Mouse (Mus musculus): ENCODE data around the gene Epc2. TPM values are rescaled to one million over a fixed set of nuclear protein-coding genes. Genes with fewer than 3 reads are reported as not detected.

Gene Epc2
- polyA plus RNA-seq, 1 experiment = 14.0 TPM

- DNase-seq = no peak
- TF ChIP-seq CTCF (IDR thresholded peaks at IDR 0.05; ENCODE audit: borderline replicate concordance, control insufficient read depth, extremely low read depth, insufficient read depth, low read length, poor library complexity) (no peak), POLR2A (IDR thresholded peaks at IDR 0.05; ENCODE audit: control insufficient read depth, extremely low read depth, insufficient read depth, low read length, poor library complexity) (no peak)
- 92% methylated on average over 3 of the region's 3 CpGs for WGBS
- Histone ChIP-seq H3K27me3 (ENCODE audit: control insufficient read depth, insufficient read depth, low read length) (no peaks in the 10 kb centered on the region), H3K4me3 (ENCODE audit: control insufficient read depth, insufficient read depth, low read length) (no peak overlapping the region), H3K36me3 (ENCODE audit: control insufficient read depth, insufficient read depth, low read length) (no peaks in the 10 kb centered on the region), H3K4me1 (replicated peaks; ENCODE audit: control insufficient read depth, insufficient read depth, low read length) (0 out of 2 replicates have a peak, but pooled peaks cover 4% of the 10 kb centered on the region), H3K27ac (ENCODE audit: control insufficient read depth, insufficient read depth, low read length) (no peak overlapping the region)
Observed at GRCm38 (mm10) chr2:49420396-49420795, 30.9 kb upstream of the Epc2 start.

GRCm38 (mm10) chr2:49423857-49424256 is 27.4 kb upstream of the Epc2 start:
- Histone ChIP-seq H3K4me1 (replicated peaks; ENCODE audit: control insufficient read depth, insufficient read depth, low read length) (no peaks in the 10 kb centered on the region), H3K27me3 (ENCODE audit: control insufficient read depth, insufficient read depth, low read length) (no peaks in the 10 kb centered on the region), H3K36me3 (ENCODE audit: control insufficient read depth, insufficient read depth, low read length) (no peaks in the 10 kb centered on the region), H3K4me3 (ENCODE audit: control insufficient read depth, insufficient read depth, low read length) (no peak overlapping the region), H3K27ac (ENCODE audit: control insufficient read depth, insufficient read depth, low read length) (no peak overlapping the region)
- no peak for TF ChIP-seq CTCF (IDR thresholded peaks at IDR 0.05; ENCODE audit: borderline replicate concordance, control insufficient read depth, extremely low read depth, insufficient read depth, low read length, poor library complexity)
- no peak for TF ChIP-seq POLR2A (IDR thresholded peaks at IDR 0.05; ENCODE audit: control insufficient read depth, extremely low read depth, insufficient read depth, low read length, poor library complexity)
- WGBS = 95% methylated on average over 2 of the region's 2 CpGs
- no peak for DNase-seq

- no peaks in the 10 kb centered on the region for H3K27me3 ChIP-seq (ENCODE audit: control insufficient read depth, insufficient read depth, low read length)
- no peak overlapping the region for H3K27ac ChIP-seq (ENCODE audit: control insufficient read depth, insufficient read depth, low read length)
- no peak overlapping the region for H3K4me3 ChIP-seq (ENCODE audit: control insufficient read depth, insufficient read depth, low read length)
- DNase-seq = no peak
- WGBS = 14% methylated on average over 4 of the region's 4 CpGs
- no peaks in the 10 kb centered on the region for H3K36me3 ChIP-seq (ENCODE audit: control insufficient read depth, insufficient read depth, low read length)
- TF ChIP-seq POLR2A (IDR thresholded peaks at IDR 0.05; ENCODE audit: control insufficient read depth, extremely low read depth, insufficient read depth, low read length, poor library complexity) (no peak), CTCF (IDR thresholded peaks at IDR 0.05; ENCODE audit: borderline replicate concordance, control insufficient read depth, extremely low read depth, insufficient read depth, low read length, poor library complexity) (no peak)
- no peaks in the 10 kb centered on the region for H3K4me1 ChIP-seq (replicated peaks; ENCODE audit: control insufficient read depth, insufficient read depth, low read length)
Observed at GRCm38 (mm10) chr2:49424788-49425187, 26.5 kb upstream of the Epc2 start.

- DNase-seq = no peak
- Histone ChIP-seq H3K27ac (ENCODE audit: control insufficient read depth, insufficient read depth, low read length) (no peak overlapping the region), H3K4me3 (ENCODE audit: control insufficient read depth, insufficient read depth, low read length) (no peak overlapping the region), H3K36me3 (ENCODE audit: control insufficient read depth, insufficient read depth, low read length) (no peaks in the 10 kb centered on the region), H3K27me3 (ENCODE audit: control insufficient read depth, insufficient read depth, low read length) (no peaks in the 10 kb centered on the region), H3K4me1 (replicated peaks; ENCODE audit: control insufficient read depth, insufficient read depth, low read length) (no peaks in the 10 kb centered on the region)
- TF ChIP-seq CTCF (IDR thresholded peaks at IDR 0.05; ENCODE audit: borderline replicate concordance, control insufficient read depth, extremely low read depth, insufficient read depth, low read length, poor library complexity) (no peak), POLR2A (IDR thresholded peaks at IDR 0.05; ENCODE audit: control insufficient read depth, extremely low read depth, insufficient read depth, low read length, poor library complexity) (no peak)
- 96% methylated on average over 10 of the region's 10 CpGs for WGBS
Observed at GRCm38 (mm10) chr2:49426175-49426574, 25.1 kb upstream of the Epc2 start.

GRCm38 (mm10) chr2:49431015-49431414 is 20.3 kb upstream of the Epc2 start:
- no peaks in the 10 kb centered on the region for H3K4me1 ChIP-seq (replicated peaks; ENCODE audit: control insufficient read depth, insufficient read depth, low read length)
- H3K27ac ChIP-seq (ENCODE audit: control insufficient read depth, insufficient read depth, low read length) = no peak overlapping the region
- no peaks in the 10 kb centered on the region for H3K27me3 ChIP-seq (ENCODE audit: control insufficient read depth, insufficient read depth, low read length)
- H3K4me3 ChIP-seq (ENCODE audit: control insufficient read depth, insufficient read depth, low read length) = no peak overlapping the region
- no peaks in the 10 kb centered on the region for H3K36me3 ChIP-seq (ENCODE audit: control insufficient read depth, insufficient read depth, low read length)
- TF ChIP-seq CTCF (IDR thresholded peaks at IDR 0.05; ENCODE audit: borderline replicate concordance, control insufficient read depth, extremely low read depth, insufficient read depth, low read length, poor library complexity) (no peak), POLR2A (IDR thresholded peaks at IDR 0.05; ENCODE audit: control insufficient read depth, extremely low read depth, insufficient read depth, low read length, poor library complexity) (no peak)
- no peak for DNase-seq
- WGBS = 91% methylated on average over 1 of the region's 1 CpGs

- no peak for TF ChIP-seq CTCF (IDR thresholded peaks at IDR 0.05; ENCODE audit: borderline replicate concordance, control insufficient read depth, extremely low read depth, insufficient read depth, low read length, poor library complexity)
- no peak for TF ChIP-seq POLR2A (IDR thresholded peaks at IDR 0.05; ENCODE audit: control insufficient read depth, extremely low read depth, insufficient read depth, low read length, poor library complexity)
- Histone ChIP-seq H3K4me3 (ENCODE audit: control insufficient read depth, insufficient read depth, low read length) (no peak overlapping the region), H3K4me1 (replicated peaks; ENCODE audit: control insufficient read depth, insufficient read depth, low read length) (no peaks in the 10 kb centered on the region), H3K27me3 (ENCODE audit: control insufficient read depth, insufficient read depth, low read length) (no peaks in the 10 kb centered on the region), H3K27ac (ENCODE audit: control insufficient read depth, insufficient read depth, low read length) (no peak overlapping the region), H3K36me3 (ENCODE audit: control insufficient read depth, insufficient read depth, low read length) (no peaks in the 10 kb centered on the region)
- 96% methylated on average over 9 of the region's 9 CpGs for WGBS
- DNase-seq = no peak
Observed at GRCm38 (mm10) chr2:49433211-49433610, 18.1 kb upstream of the Epc2 start.

GRCm38 (mm10) chr2:49446238-49446637 is 5.0 kb upstream of the Epc2 start:
- H3K27ac ChIP-seq (ENCODE audit: control insufficient read depth, insufficient read depth, low read length) = no peak overlapping the region
- peak; percentile 13 for DNase-seq
- no peaks in the 10 kb centered on the region for H3K27me3 ChIP-seq (ENCODE audit: control insufficient read depth, insufficient read depth, low read length)
- WGBS = 84% methylated on average over 2 of the region's 2 CpGs
- H3K36me3 ChIP-seq (ENCODE audit: control insufficient read depth, insufficient read depth, low read length) = no peaks in the 10 kb centered on the region
- H3K4me1 ChIP-seq (replicated peaks; ENCODE audit: control insufficient read depth, insufficient read depth, low read length) = peaks cover 2% of the 10 kb centered on the region; the same call in 1 of the 2 replicates
- TF ChIP-seq POLR2A (IDR thresholded peaks at IDR 0.05; ENCODE audit: control insufficient read depth, extremely low read depth, insufficient read depth, low read length, poor library complexity) (no peak), CTCF (IDR thresholded peaks at IDR 0.05; ENCODE audit: borderline replicate concordance, control insufficient read depth, extremely low read depth, insufficient read depth, low read length, poor library complexity) (no peak)
- H3K4me3 ChIP-seq (ENCODE audit: control insufficient read depth, insufficient read depth, low read length) = no peak overlapping the region

All from thymus, adult 2 months (tissue).